Mouse (Mus musculus): Measurements from ENCODE around the gene Aqp5.

GRCm38 (mm10) chr15:99553767-99554166 lies 36.8 kb upstream of the Aqp5 start:
- TF ChIP-seq GATA1 (IDR thresholded peaks at IDR 0.05; ENCODE audit: low read depth, low read length) (no peak), RCOR1 (IDR thresholded peaks at IDR 0.05; ENCODE audit: low read depth, low read length) (no peak), POLR2AphosphoS2 (IDR thresholded peaks at IDR 0.05; ENCODE audit: low read length) (no peak), ZC3H11A (IDR thresholded peaks at IDR 0.05; ENCODE audit: low read depth, low read length) (no peak), EP300 (IDR thresholded peaks at IDR 0.05; ENCODE audit: low read depth in 1 of 2, low read length in 2 of 2) (no peak), MYB (IDR thresholded peaks at IDR 0.05; ENCODE audit: low read depth, low read length) (no peak), POLR2A (IDR thresholded peaks at IDR 0.05; ENCODE audit: control insufficient read depth in 1 of 2, insufficient read depth in 1 of 2, low read depth in 1 of 2, low read length in 2 of 2, poor library complexity in 1 of 2) (no peak), CTCF (IDR thresholded peaks at IDR 0.05 in 2 of 3, conservative IDR thresholded peaks at IDR 0.05 in 1 of 3; ENCODE audit: control insufficient read depth in 1 of 3, insufficient read depth in 1 of 3, low read depth in 2 of 3, low read length in 3 of 3, poor library complexity in 1 of 3, severe bottlenecking in 1 of 3) (no peak), RAD21 (IDR thresholded peaks at IDR 0.05; ENCODE audit: low read depth, low read length) (no peak), ZMIZ1 (IDR thresholded peaks at IDR 0.05; ENCODE audit: low read depth, low read length) (no peak), BHLHE40 (IDR thresholded peaks at IDR 0.05; ENCODE audit: borderline replicate concordance, low read depth, low read length) (no peak), ZNF384 (IDR thresholded peaks at IDR 0.05; ENCODE audit: low read depth, low read length) (no peak)
